Mouse (Mus musculus): ENCODE measurements at regions not wholly inside any gene's neighbourhood (a gene's known extent, or its start where the extent isn't known, plus 50 kb on each side); places are given as distances from the start of the nearest gene placed in this dataset.

- peak; percentile 1 for DNase-seq (ENCODE audit: low spot score)
These were observed 492.3 kb downstream of the Fam19a5 start for GRCm38 (mm10) chr15:88036146-88037000.

- DNase-seq (ENCODE audit: low spot score), result no peak
These were observed 493.5 kb downstream of the Fam19a5 start for GRCm38 (mm10) chr15:88037606-88038005.

GRCm38 (mm10) chr15:88042821-88043220, 498.7 kb downstream of the Fam19a5 start:
- no peak for DNase-seq (ENCODE audit: low spot score)

- DNase-seq (ENCODE audit: low spot score), result no peak
These were observed 514.0 kb downstream of the Fam19a5 start for GRCm38 (mm10) chr15:88058071-88058470.

GRCm38 (mm10) chr15:88060935-88061334, 516.8 kb downstream of the Fam19a5 start:
- no peak for DNase-seq (ENCODE audit: low spot score)

GRCm38 (mm10) chr15:88063041-88063440, 518.9 kb downstream of the Fam19a5 start:
- DNase-seq (ENCODE audit: low spot score), result no peak

- DNase-seq (ENCODE audit: low spot score), result no peak
These were observed 524.4 kb downstream of the Fam19a5 start for GRCm38 (mm10) chr15:88068476-88068875.

- no peak for DNase-seq (ENCODE audit: low spot score)
These were observed 527.4 kb upstream of the Zdhhc25 start for GRCm38 (mm10) chr15:88072676-88073075.

- peak; percentile 14 for DNase-seq (ENCODE audit: low spot score)
These were observed 516.2 kb upstream of the Zdhhc25 start for GRCm38 (mm10) chr15:88083911-88084310.

- DNase-seq (ENCODE audit: low spot score), result peak; percentile 56
These were observed 514.5 kb upstream of the Zdhhc25 start for GRCm38 (mm10) chr15:88085631-88086030.

- DNase-seq (ENCODE audit: low spot score), result no peak
These were observed 510.6 kb upstream of the Zdhhc25 start for GRCm38 (mm10) chr15:88089486-88089885.

- DNase-seq (ENCODE audit: low spot score), result no peak
These were observed 508.7 kb upstream of the Zdhhc25 start for GRCm38 (mm10) chr15:88091390-88091789.

GRCm38 (mm10) chr15:88120376-88120775, 479.7 kb upstream of the Zdhhc25 start:
- no peak for DNase-seq (ENCODE audit: low spot score)

- no peak for DNase-seq (ENCODE audit: low spot score)
These were observed 476.1 kb upstream of the Zdhhc25 start for GRCm38 (mm10) chr15:88123907-88124523.

GRCm38 (mm10) chr15:88146118-88146517, 454.0 kb upstream of the Zdhhc25 start:
- no peak for DNase-seq (ENCODE audit: low spot score)

GRCm38 (mm10) chr15:88151199-88151598, 448.9 kb upstream of the Zdhhc25 start:
- DNase-seq (ENCODE audit: low spot score), result no peak

GRCm38 (mm10) chr15:88159618-88160170, 440.4 kb upstream of the Zdhhc25 start:
- no peak for DNase-seq (ENCODE audit: low spot score)

- DNase-seq (ENCODE audit: low spot score), result no peak
These were observed 439.8 kb upstream of the Zdhhc25 start for GRCm38 (mm10) chr15:88160291-88160690.

- no peak for DNase-seq (ENCODE audit: low spot score)
These were observed 436.7 kb upstream of the Zdhhc25 start for GRCm38 (mm10) chr15:88163438-88163837.

- DNase-seq (ENCODE audit: low spot score), result no peak
These were observed 425.8 kb upstream of the Zdhhc25 start for GRCm38 (mm10) chr15:88174326-88174725.

GRCm38 (mm10) chr15:88175991-88176390, 424.1 kb upstream of the Zdhhc25 start:
- no peak for DNase-seq (ENCODE audit: low spot score)

- no peak for DNase-seq (ENCODE audit: low spot score)
These were observed 403.6 kb upstream of the Zdhhc25 start for GRCm38 (mm10) chr15:88196539-88196938.

GRCm38 (mm10) chr15:88202736-88203135, 397.4 kb upstream of the Zdhhc25 start:
- no peak for DNase-seq (ENCODE audit: low spot score)

Data from lung, postnatal 25 days (tissue).